Mouse (Mus musculus): Measurements from ENCODE around the gene Mtch2.

GRCm38 (mm10) chr2:90866524-90866923 is 19.6 kb downstream of the Mtch2 start:
- TF ChIP-seq CTCF (IDR thresholded peaks at IDR 0.05; ENCODE audit: low read depth, low read length): peak; percentile 95
- no peak for TF ChIP-seq POLR2A (IDR thresholded peaks at IDR 0.05; ENCODE audit: extremely low read depth, insufficient read depth, low read length)
